Mouse (Mus musculus): ENCODE measurements at regions not wholly inside any gene's neighbourhood (a gene's known extent, or its start where the extent isn't known, plus 50 kb on each side); places are given as distances from the start of the nearest gene placed in this dataset. TPM values are rescaled to one million over a fixed set of nuclear protein-coding genes. Genes with fewer than 3 reads are reported as not detected.

- ATAC-seq (ENCODE audit: low FRiP score, low read depth), result no peak
- no peaks in the 10 kb centered on the region for H3K9me3 ChIP-seq (ENCODE audit: control insufficient read depth, low read length)
- 71% methylated on average over 6 of the region's 6 CpGs for WGBS
- H3K4me2 ChIP-seq (replicated peaks; ENCODE audit: low read depth, low read length, severe bottlenecking), result no peak overlapping the region
- H3K9ac ChIP-seq (ENCODE audit: low read depth, low read length, severe bottlenecking), result no peak overlapping the region
- TF ChIP-seq POLR2A (IDR thresholded peaks at IDR 0.05; ENCODE audit: borderline replicate concordance, extremely low read depth, insufficient read depth, insufficient read length), result no peak
- H3K27me3 ChIP-seq (ENCODE audit: control insufficient read depth, insufficient read depth, low read length), result no peaks in the 10 kb centered on the region
- H3K4me3 ChIP-seq (replicated peaks; ENCODE audit: low read length), result no peak overlapping the region
- H3K27ac ChIP-seq (replicated peaks; ENCODE audit: low read depth, low read length), result no peak overlapping the region
- no peaks in the 10 kb centered on the region for H3K4me1 ChIP-seq (ENCODE audit: control insufficient read depth, insufficient read depth, low read length)
- DNase-seq (ENCODE audit: low spot score), result no peak
- H3K36me3 ChIP-seq (ENCODE audit: control insufficient read depth, insufficient read depth, low read length), result no peaks in the 10 kb centered on the region
These were observed 113.4 kb upstream of the Sptlc3 start for GRCm38 (mm10) chr2:139380285-139380684.

GRCm38 (mm10) chr2:139381628-139382027, 112.1 kb upstream of the Sptlc3 start:
- Histone ChIP-seq H3K4me2 (replicated peaks; ENCODE audit: low read depth, low read length, severe bottlenecking) (no peak overlapping the region), H3K27me3 (ENCODE audit: control insufficient read depth, insufficient read depth, low read length) (no peaks in the 10 kb centered on the region), H3K4me3 (replicated peaks; ENCODE audit: low read length) (no peak overlapping the region), H3K27ac (replicated peaks; ENCODE audit: low read depth, low read length) (no peak overlapping the region), H3K9me3 (ENCODE audit: control insufficient read depth, low read length) (no peaks in the 10 kb centered on the region), H3K4me1 (ENCODE audit: control insufficient read depth, insufficient read depth, low read length) (no peaks in the 10 kb centered on the region), H3K9ac (ENCODE audit: low read depth, low read length, severe bottlenecking) (no peak overlapping the region), H3K36me3 (ENCODE audit: control insufficient read depth, insufficient read depth, low read length) (no peaks in the 10 kb centered on the region)
- TF ChIP-seq POLR2A (IDR thresholded peaks at IDR 0.05; ENCODE audit: borderline replicate concordance, extremely low read depth, insufficient read depth, insufficient read length), result no peak
- DNase-seq (ENCODE audit: low spot score), result peak; percentile 85
- 0% methylated on average over 1 of the region's 1 CpGs for WGBS
- peak; percentile 74 for ATAC-seq (ENCODE audit: low FRiP score, low read depth)

- H3K4me2 ChIP-seq (replicated peaks; ENCODE audit: low read depth, low read length, severe bottlenecking), result no peak overlapping the region
- TF ChIP-seq POLR2A (IDR thresholded peaks at IDR 0.05; ENCODE audit: borderline replicate concordance, extremely low read depth, insufficient read depth, insufficient read length), result no peak
- no peak; the same call in 1 of the 2 replicates for ATAC-seq (ENCODE audit: low FRiP score, low read depth)
- no peaks in the 10 kb centered on the region for H3K36me3 ChIP-seq (ENCODE audit: control insufficient read depth, insufficient read depth, low read length)
- no peaks in the 10 kb centered on the region for H3K9me3 ChIP-seq (ENCODE audit: control insufficient read depth, low read length)
- H3K27me3 ChIP-seq (ENCODE audit: control insufficient read depth, insufficient read depth, low read length), result no peaks in the 10 kb centered on the region
- WGBS, result 18% methylated on average over 3 of the region's 3 CpGs
- H3K4me3 ChIP-seq (replicated peaks; ENCODE audit: low read length), result no peak overlapping the region
- DNase-seq (ENCODE audit: low spot score), result no peak
- no peaks in the 10 kb centered on the region for H3K4me1 ChIP-seq (ENCODE audit: control insufficient read depth, insufficient read depth, low read length)
- H3K27ac ChIP-seq (replicated peaks; ENCODE audit: low read depth, low read length), result no peak overlapping the region
- no peak overlapping the region for H3K9ac ChIP-seq (ENCODE audit: low read depth, low read length, severe bottlenecking)
These were observed 80.2 kb upstream of the Sptlc3 start for GRCm38 (mm10) chr2:139413559-139413958.

- Histone ChIP-seq H3K27ac (replicated peaks; ENCODE audit: low read depth, low read length) (no peak overlapping the region), H3K4me1 (ENCODE audit: control insufficient read depth, insufficient read depth, low read length) (no peaks in the 10 kb centered on the region), H3K4me3 (replicated peaks; ENCODE audit: low read length) (no peak overlapping the region), H3K27me3 (ENCODE audit: control insufficient read depth, insufficient read depth, low read length) (no peaks in the 10 kb centered on the region), H3K9ac (ENCODE audit: low read depth, low read length, severe bottlenecking) (no peak overlapping the region), H3K36me3 (ENCODE audit: control insufficient read depth, insufficient read depth, low read length) (no peaks in the 10 kb centered on the region), H3K9me3 (ENCODE audit: control insufficient read depth, low read length) (no peaks in the 10 kb centered on the region), H3K4me2 (replicated peaks; ENCODE audit: low read depth, low read length, severe bottlenecking) (no peak overlapping the region)
- ATAC-seq (ENCODE audit: low FRiP score, low read depth), result no peak
- TF ChIP-seq POLR2A (IDR thresholded peaks at IDR 0.05; ENCODE audit: borderline replicate concordance, extremely low read depth, insufficient read depth, insufficient read length), result no peak
- no peak for DNase-seq (ENCODE audit: low spot score)
- 13% methylated on average over 1 of the region's 1 CpGs for WGBS
These were observed 76.2 kb upstream of the Sptlc3 start for GRCm38 (mm10) chr2:139417506-139417905.

- Histone ChIP-seq H3K36me3 (ENCODE audit: control insufficient read depth, insufficient read depth, low read length) (no peaks in the 10 kb centered on the region), H3K9ac (ENCODE audit: low read depth, low read length, severe bottlenecking) (no peak overlapping the region), H3K27me3 (ENCODE audit: control insufficient read depth, insufficient read depth, low read length) (no peaks in the 10 kb centered on the region), H3K27ac (replicated peaks; ENCODE audit: low read depth, low read length) (no peak overlapping the region), H3K4me2 (replicated peaks; ENCODE audit: low read depth, low read length, severe bottlenecking) (no peak overlapping the region), H3K4me1 (ENCODE audit: control insufficient read depth, insufficient read depth, low read length) (no peaks in the 10 kb centered on the region), H3K4me3 (replicated peaks; ENCODE audit: low read length) (no peak overlapping the region), H3K9me3 (ENCODE audit: control insufficient read depth, low read length) (no peaks in the 10 kb centered on the region)
- ATAC-seq (ENCODE audit: low FRiP score, low read depth) (no peak), DNase-seq (ENCODE audit: low spot score) (no peak)
- WGBS, result 78% methylated on average over 3 of the region's 3 CpGs
- TF ChIP-seq POLR2A (IDR thresholded peaks at IDR 0.05; ENCODE audit: borderline replicate concordance, extremely low read depth, insufficient read depth, insufficient read length), result no peak
These were observed 71.0 kb upstream of the Sptlc3 start for GRCm38 (mm10) chr2:139422678-139423077.

- H3K36me3 ChIP-seq (ENCODE audit: control insufficient read depth, insufficient read depth, low read length), result no peaks in the 10 kb centered on the region
These were observed 70.3 kb upstream of the Sptlc3 start for GRCm38 (mm10) chr2:139423413-139423812.

More at GRCm38 (mm10) chr2:139423413-139423812, 70.3 kb upstream of the Sptlc3 start:
- no peak overlapping the region for H3K9ac ChIP-seq (ENCODE audit: low read depth, low read length, severe bottlenecking)
- no peak for TF ChIP-seq POLR2A (IDR thresholded peaks at IDR 0.05; ENCODE audit: borderline replicate concordance, extremely low read depth, insufficient read depth, insufficient read length)
- H3K9me3 ChIP-seq (ENCODE audit: control insufficient read depth, low read length), result no peaks in the 10 kb centered on the region
- ATAC-seq (ENCODE audit: low FRiP score, low read depth) (no peak), DNase-seq (ENCODE audit: low spot score) (no peak)
- no peaks in the 10 kb centered on the region for H3K4me1 ChIP-seq (ENCODE audit: control insufficient read depth, insufficient read depth, low read length)
- H3K27me3 ChIP-seq (ENCODE audit: control insufficient read depth, insufficient read depth, low read length), result no peaks in the 10 kb centered on the region
- H3K27ac ChIP-seq (replicated peaks; ENCODE audit: low read depth, low read length), result no peak overlapping the region
- no peak overlapping the region for H3K4me3 ChIP-seq (replicated peaks; ENCODE audit: low read length)
- no peak overlapping the region for H3K4me2 ChIP-seq (replicated peaks; ENCODE audit: low read depth, low read length, severe bottlenecking)
- 68% methylated on average over 2 of the region's 2 CpGs for WGBS

MicroRNAs encoded in the stretch of these regions (microRNA counts, 519-probe panel; counts per million panel counts)
- microRNA mmu-miR-1952, result not detected

Small RNA genes in the stretch of these regions (microRNA-seq; reads per million reads assigned to microRNA genes)
- not detected for gene Mir1952

Measured in limb, embryonic 14.5 days (tissue).